Mouse (Mus musculus): Measurements from ENCODE around the gene Tdrd3. TPM values are rescaled to one million over a fixed set of nuclear protein-coding genes. Genes with fewer than 3 reads are reported as not detected.

Gene Tdrd3
- total and polyA plus RNA-seq, 3 experiments, result 2.9 to 27.2 (median 26.0) TPM

DNA sequence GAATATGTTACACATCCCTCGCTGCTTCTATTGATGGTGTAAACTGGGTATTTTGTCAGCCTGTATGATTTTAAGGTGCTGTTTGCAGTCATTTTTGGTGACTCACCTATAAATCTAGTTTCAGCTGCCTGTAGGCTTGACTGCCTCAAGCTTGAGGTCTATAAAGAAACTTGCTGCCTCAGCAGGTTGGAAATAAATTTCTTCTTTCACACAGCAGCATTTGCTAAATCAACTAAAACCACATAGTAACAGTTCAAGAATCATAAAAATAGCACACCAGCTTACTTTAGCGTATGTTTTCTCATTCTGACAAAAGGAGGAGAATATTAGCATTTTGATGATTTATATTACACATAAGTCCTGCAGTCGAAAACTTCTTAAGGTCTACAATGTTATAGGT is 6.0 kb downstream of the Tdrd3 start:
- TF ChIP-seq POLR2A (IDR thresholded peaks at IDR 0.05; ENCODE audit: insufficient read depth, low read depth, low read length) (no peak), EP300 (IDR thresholded peaks at IDR 0.05; ENCODE audit: insufficient read depth, low read depth, low read length) (no peak), CTCF (IDR thresholded peaks at IDR 0.05) (no peak)
- peaks cover 11% of the 10 kb centered on the region for H3K4me1 ChIP-seq (ENCODE audit: control insufficient read depth, insufficient read depth, low read length)
- DNase-seq, result no peak
- H3K36me3 ChIP-seq (ENCODE audit: control insufficient read depth, insufficient read depth, low read length), result peaks cover 12% of the 10 kb centered on the region
- H3K4me3 ChIP-seq, result no peak overlapping the region
- WGBS, result 94% methylated on average over 3 of the region's 3 CpGs
- H3K27ac ChIP-seq, result no peak overlapping the region
- H3K9ac ChIP-seq (ENCODE audit: low read depth, low read length), result no peak overlapping the region
- peaks cover 3% of the 10 kb centered on the region for H3K79me2 ChIP-seq (replicated peaks; ENCODE audit: control insufficient read depth, insufficient read depth, low read length)
- intact Hi-C loops (cut with DNase I), result no loop called here
- no peaks in the 10 kb centered on the region for H3K27me3 ChIP-seq (ENCODE audit: control insufficient read depth, insufficient read depth, low read length)

DNA sequence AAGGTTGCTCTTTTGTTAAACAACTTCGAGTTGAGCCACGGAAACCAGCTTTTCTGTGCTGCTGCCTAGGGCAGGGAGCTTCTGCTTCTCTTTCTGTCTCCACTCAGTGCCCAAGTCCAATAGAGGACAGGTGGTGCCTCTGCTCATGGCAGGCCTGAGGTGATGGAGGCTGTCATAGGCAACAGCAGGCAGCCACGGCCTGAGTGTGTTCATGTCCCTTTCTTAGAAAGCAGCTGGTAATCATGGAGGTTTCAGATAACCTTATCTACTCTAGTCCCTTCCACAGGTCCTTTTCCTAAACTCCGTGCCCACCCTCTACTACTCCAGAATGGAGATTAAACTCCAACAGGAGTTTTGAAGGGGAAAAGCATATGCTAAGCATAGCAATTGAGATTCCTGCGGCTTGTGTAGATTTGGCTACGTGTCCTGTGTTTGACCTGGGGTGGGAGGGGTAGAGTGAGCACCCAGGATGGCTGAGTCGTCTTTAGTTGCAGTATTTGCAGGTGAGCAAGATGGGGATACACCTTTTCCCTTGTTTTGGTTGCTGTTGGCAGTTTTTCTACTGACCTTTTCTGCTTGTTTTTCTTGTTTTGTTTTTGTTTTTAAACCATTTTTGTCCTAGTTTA is 10.0 kb downstream of the Tdrd3 start:
- peaks cover 6% of the 10 kb centered on the region for H3K4me1 ChIP-seq (ENCODE audit: control insufficient read depth, insufficient read depth, low read length)
- H3K36me3 ChIP-seq (ENCODE audit: control insufficient read depth, insufficient read depth, low read length), result peaks cover 7% of the 10 kb centered on the region
- no peak overlapping the region for H3K4me3 ChIP-seq
- no peak for DNase-seq
- 51% methylated on average over 7 of the region's 7 CpGs for WGBS
- H3K27me3 ChIP-seq (ENCODE audit: control insufficient read depth, insufficient read depth, low read length), result no peaks in the 10 kb centered on the region
- H3K9ac ChIP-seq (ENCODE audit: low read depth, low read length), result no peak overlapping the region
- peaks cover 3% of the 10 kb centered on the region for H3K79me2 ChIP-seq (replicated peaks; ENCODE audit: control insufficient read depth, insufficient read depth, low read length)
- no peak overlapping the region for H3K27ac ChIP-seq
- TF ChIP-seq POLR2A (IDR thresholded peaks at IDR 0.05; ENCODE audit: insufficient read depth, low read depth, low read length), result no peak
- no peak for TF ChIP-seq EP300 (IDR thresholded peaks at IDR 0.05; ENCODE audit: insufficient read depth, low read depth, low read length)
- no peak for TF ChIP-seq CTCF (IDR thresholded peaks at IDR 0.05)
- intact Hi-C loops (cut with DNase I), result loop anchor here (5.0 kb wide), 1 partner anchor 429 kb away; no protein-coding TSS in a partner anchor

DNA sequence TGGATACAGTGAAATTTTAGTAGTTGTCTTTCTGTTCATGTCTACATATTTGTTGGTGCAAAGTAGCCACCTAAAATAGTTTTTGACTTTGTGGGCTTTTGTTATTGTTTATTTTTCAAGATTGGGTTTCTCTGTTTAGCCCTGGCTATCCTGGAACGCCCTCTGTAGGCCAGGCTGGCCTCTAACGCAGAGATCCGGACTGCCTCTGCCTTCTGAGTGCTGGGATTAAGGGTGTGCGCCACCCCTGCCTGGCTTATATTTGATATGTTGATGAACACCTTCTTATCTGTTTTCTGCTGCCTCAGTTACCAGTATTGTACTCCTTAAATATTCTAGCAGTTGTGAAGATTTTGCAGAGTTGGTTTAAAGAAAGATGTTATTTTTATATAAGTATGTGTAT is 10.6 kb downstream of the Tdrd3 start:
- WGBS, result 97% methylated on average over 4 of the region's 4 CpGs
- no peak for TF ChIP-seq EP300 (IDR thresholded peaks at IDR 0.05; ENCODE audit: insufficient read depth, low read depth, low read length)
- no peak for TF ChIP-seq POLR2A (IDR thresholded peaks at IDR 0.05; ENCODE audit: insufficient read depth, low read depth, low read length)
- TF ChIP-seq CTCF (IDR thresholded peaks at IDR 0.05), result no peak
- H3K4me1 ChIP-seq (ENCODE audit: control insufficient read depth, insufficient read depth, low read length), result peaks cover 3% of the 10 kb centered on the region

DNA sequence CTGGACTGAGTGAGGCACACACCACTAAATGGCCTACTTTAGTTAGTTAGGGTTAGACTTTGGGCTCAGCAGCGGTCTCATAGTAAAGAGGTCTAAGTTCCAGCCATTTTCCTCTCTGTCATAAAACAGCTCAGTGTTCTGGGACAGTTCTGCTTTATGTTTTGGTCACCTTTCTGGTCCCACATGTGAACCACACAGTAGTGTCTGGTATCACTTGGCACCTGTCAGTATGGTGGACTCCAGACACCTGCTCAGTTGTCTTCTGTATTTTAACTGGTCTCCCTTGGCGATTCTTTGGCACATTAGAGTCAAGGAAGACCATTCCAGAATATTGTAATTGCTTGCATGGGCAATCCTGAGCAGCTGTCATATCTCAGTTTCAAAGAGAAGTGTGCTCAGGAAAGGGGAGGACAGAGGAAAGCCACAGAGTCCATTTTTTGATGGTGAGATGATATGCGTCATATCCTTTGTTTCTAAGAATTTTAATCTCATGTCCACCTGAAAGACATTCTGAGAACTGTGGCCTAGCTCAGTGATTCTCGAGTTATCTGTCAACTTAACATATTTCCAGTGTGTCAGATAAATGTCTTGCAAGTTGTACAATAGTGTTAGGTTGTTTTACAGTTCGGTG is 11.3 kb downstream of the Tdrd3 start:
- Histone ChIP-seq H3K27ac (no peak overlapping the region), H3K27me3 (ENCODE audit: control insufficient read depth, insufficient read depth, low read length) (no peaks in the 10 kb centered on the region), H3K79me2 (replicated peaks; ENCODE audit: control insufficient read depth, insufficient read depth, low read length) (peaks cover 5% of the 10 kb centered on the region), H3K4me3 (no peak overlapping the region), H3K4me1 (ENCODE audit: control insufficient read depth, insufficient read depth, low read length) (peaks cover 3% of the 10 kb centered on the region), H3K36me3 (ENCODE audit: control insufficient read depth, insufficient read depth, low read length) (peaks cover 5% of the 10 kb centered on the region; the same call in 1 of the 2 replicates), H3K9ac (ENCODE audit: low read depth, low read length) (no peak overlapping the region)
- TF ChIP-seq EP300 (IDR thresholded peaks at IDR 0.05; ENCODE audit: insufficient read depth, low read depth, low read length) (no peak), CTCF (IDR thresholded peaks at IDR 0.05) (no peak), POLR2A (IDR thresholded peaks at IDR 0.05; ENCODE audit: insufficient read depth, low read depth, low read length) (no peak)
- intact Hi-C loops (cut with DNase I), result loop anchor here (5.0 kb wide), 1 partner anchor 430 kb away; no protein-coding TSS in a partner anchor
- no peak for DNase-seq
- WGBS, result 66% methylated on average over 5 of the region's 5 CpGs

More for the DNA sequence above, 10.6 kb downstream of the Tdrd3 start:
- Histone ChIP-seq H3K27ac (no peak overlapping the region), H3K36me3 (ENCODE audit: control insufficient read depth, insufficient read depth, low read length) (peaks cover 5% of the 10 kb centered on the region), H3K4me3 (no peak overlapping the region), H3K9ac (ENCODE audit: low read depth, low read length) (no peak overlapping the region), H3K79me2 (replicated peaks; ENCODE audit: control insufficient read depth, insufficient read depth, low read length) (peaks cover 5% of the 10 kb centered on the region), H3K27me3 (ENCODE audit: control insufficient read depth, insufficient read depth, low read length) (no peaks in the 10 kb centered on the region)
- no peak for DNase-seq
- intact Hi-C loops (cut with DNase I), result loop anchor here (5.0 kb wide), 1 partner anchor 430 kb away; no protein-coding TSS in a partner anchor

DNA sequence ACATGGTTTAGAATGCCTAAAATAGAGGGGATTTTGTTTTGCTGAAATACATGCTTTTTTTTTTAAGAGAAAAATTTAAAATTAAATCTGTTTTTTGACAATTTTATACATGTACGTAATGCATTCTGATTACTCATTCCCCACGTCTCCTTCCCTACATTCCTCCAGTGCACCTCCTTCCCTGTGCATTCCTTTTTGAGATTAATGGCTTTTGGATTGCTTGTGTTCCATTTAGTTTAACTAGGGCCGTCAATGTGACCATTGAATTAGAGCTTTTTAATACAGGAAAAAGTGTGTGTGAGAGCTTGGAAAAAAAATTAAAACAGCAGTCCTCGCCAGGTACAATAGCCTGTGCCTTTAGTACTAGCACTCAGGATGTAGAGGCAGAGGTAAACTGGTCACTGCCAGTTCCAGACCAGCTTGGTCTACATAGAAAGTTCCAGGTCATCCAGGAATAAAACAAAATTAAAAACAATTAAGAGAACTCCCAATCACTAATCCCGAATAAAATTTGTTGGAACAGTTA is 17.0 kb downstream of the Tdrd3 start:
- H3K27me3 ChIP-seq (ENCODE audit: control insufficient read depth, insufficient read depth, low read length), result no peaks in the 10 kb centered on the region
- H3K27ac ChIP-seq, result no peak overlapping the region
- intact Hi-C loops (cut with DNase I), result no loop called here
- no peak overlapping the region for H3K9ac ChIP-seq (ENCODE audit: low read depth, low read length)
- TF ChIP-seq CTCF (IDR thresholded peaks at IDR 0.05) (no peak), EP300 (IDR thresholded peaks at IDR 0.05; ENCODE audit: insufficient read depth, low read depth, low read length) (no peak), POLR2A (IDR thresholded peaks at IDR 0.05; ENCODE audit: insufficient read depth, low read depth, low read length) (no peak)
- H3K36me3 ChIP-seq (ENCODE audit: control insufficient read depth, insufficient read depth, low read length), result 0 out of 2 replicates have a peak, but pooled peaks cover 2% of the 10 kb centered on the region
- peaks cover 3% of the 10 kb centered on the region for H3K79me2 ChIP-seq (replicated peaks; ENCODE audit: control insufficient read depth, insufficient read depth, low read length)
- no peak for DNase-seq
- H3K4me3 ChIP-seq, result no peak overlapping the region
- WGBS, result 88% methylated on average over 5 of the region's 5 CpGs
- H3K4me1 ChIP-seq (ENCODE audit: control insufficient read depth, insufficient read depth, low read length), result no peaks in the 10 kb centered on the region

DNA sequence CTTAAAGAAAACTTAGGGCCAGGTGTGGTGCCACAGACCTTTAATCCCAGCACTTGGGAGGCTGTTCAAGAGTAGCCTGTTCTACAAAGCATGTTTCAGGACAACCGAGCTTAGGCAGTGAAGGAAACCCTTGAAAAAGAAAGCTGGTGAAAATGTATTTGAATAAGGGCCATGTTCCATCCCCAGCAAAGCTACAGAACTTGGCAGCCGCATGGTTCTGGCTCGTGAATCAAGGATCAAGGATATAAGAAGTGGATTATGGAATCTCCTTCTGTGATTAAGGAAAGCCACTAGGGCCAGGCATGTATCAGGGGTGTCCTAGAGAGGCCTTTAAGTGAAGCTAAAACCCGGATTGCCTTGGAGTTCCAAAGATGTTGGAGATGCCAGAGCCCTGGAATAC is 18.9 kb downstream of the Tdrd3 start:
- no peak for DNase-seq
- Histone ChIP-seq H3K79me2 (replicated peaks; ENCODE audit: control insufficient read depth, insufficient read depth, low read length) (peaks cover 3% of the 10 kb centered on the region), H3K36me3 (ENCODE audit: control insufficient read depth, insufficient read depth, low read length) (peaks cover 2% of the 10 kb centered on the region; the same call in 1 of the 2 replicates), H3K27ac (no peak overlapping the region), H3K4me1 (ENCODE audit: control insufficient read depth, insufficient read depth, low read length) (no peaks in the 10 kb centered on the region), H3K9ac (ENCODE audit: low read depth, low read length) (no peak overlapping the region), H3K4me3 (no peak overlapping the region), H3K27me3 (ENCODE audit: control insufficient read depth, insufficient read depth, low read length) (no peaks in the 10 kb centered on the region)
- no peak for TF ChIP-seq CTCF (IDR thresholded peaks at IDR 0.05)
- 87% methylated on average over 4 of the region's 4 CpGs for WGBS
- intact Hi-C loops (cut with DNase I), result no loop called here
